Mouse (Mus musculus): ENCODE measurements around the gene Hk2.

- no peak for TF ChIP-seq HCFC1 (IDR thresholded peaks at IDR 0.05; ENCODE audit: borderline replicate concordance, insufficient read depth, low read length)
- no peak for TF ChIP-seq ZC3H11A (IDR thresholded peaks at IDR 0.05; ENCODE audit: borderline replicate concordance, low read depth, low read length)
- TF ChIP-seq ZNF384 (IDR thresholded peaks at IDR 0.05; ENCODE audit: low read depth, low read length), result no peak
These were observed 69.0 kb downstream of the Hk2 start, which contains the start of gene Pole4 for GRCm38 (mm10) chr6:82705221-82705620.

Data from ES-E14 (cell line).